Mouse (Mus musculus) layer of hippocampus, postnatal 25 days (tissue): Measurements from ENCODE around the gene Pa2g4. TPM values are rescaled to one million over a fixed set of nuclear protein-coding genes. Genes with fewer than 3 reads are reported as not detected.

Experiments used
- DNase-seq, 2 experiments: peaks; one replicate each; pipeline ENCODE4 v3.0.0; 2022; ENCODE audit warnings: mixed read lengths in 2 of 2, low spot score in 1 of 2; ENCODE audit errors: extremely low spot score in 1 of 2
- total RNA-seq, 2 experiments: library from RNA; stranded (reverse); gene quantifications; 2 replicates each; pipeline ENCODE4 v1.2.3; 2021

Pa2g4 gene
- total RNA-seq, 2 experiments from 2014 or later, result 62.9 to 65.3 TPM

GRCm38 (mm10) chr10:128543100-128543499 lies 22.7 kb downstream of the Pa2g4 start:
- no peak for DNase-seq

DNA sequence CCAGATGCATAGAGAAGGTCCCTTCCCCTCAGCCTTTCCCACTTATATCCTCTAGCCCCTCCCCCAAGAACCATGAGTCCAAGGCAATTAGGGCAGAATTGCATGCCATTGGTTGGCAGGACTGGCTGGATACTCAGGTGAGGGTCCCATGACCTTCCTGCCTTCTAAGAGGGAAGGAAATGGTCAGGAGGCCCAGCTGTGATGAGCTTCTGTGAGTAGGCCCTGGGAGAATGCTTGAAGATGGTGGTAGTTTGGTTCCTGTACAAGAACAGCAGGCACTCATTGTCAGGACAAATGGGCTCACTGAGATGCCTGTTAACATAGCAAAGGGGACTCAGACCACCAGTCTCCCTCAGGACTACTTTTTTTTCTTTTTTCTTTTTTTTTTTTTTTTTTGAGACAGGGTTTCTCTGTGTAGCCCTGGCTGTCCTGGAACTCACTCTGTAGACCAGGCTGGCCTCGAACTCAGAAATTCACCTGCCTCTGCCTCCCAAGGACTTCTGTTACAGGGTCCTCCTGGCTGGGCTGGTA lies 27.4 kb downstream of the Pa2g4 start:
- no peak for DNase-seq

DNA sequence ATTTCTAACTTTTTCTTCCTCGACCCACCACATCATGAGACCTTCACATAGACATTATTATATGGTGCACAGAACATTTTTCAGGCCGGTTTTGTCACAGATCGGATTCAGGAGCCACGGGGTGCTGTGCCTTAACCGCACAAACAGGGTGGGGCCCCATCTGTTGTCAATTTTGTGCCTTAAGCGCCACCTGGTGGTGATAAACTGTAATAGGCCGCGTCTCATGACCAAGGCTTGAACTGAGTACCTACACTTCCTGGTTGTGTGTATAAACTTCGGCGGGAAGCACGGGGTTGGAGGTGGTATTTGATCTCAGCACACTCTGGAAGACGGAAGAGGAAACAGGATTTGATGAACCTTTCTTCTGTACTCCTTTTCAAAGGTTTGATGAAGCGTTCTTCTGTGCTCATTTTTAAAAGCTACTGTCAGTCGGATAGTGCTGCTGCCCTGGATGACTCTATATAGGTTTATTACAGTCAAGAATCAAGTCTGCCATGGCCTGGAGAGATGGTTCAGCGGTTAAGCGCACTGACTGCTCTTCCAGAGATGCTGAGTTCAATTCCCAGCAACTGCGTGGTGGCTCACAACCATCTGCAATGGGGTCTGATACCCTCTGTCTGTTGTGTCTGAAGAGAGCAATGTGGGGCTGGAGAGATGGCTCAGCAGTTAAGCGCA lies 29.4 kb downstream of the Pa2g4 start:
- peak; percentile 69 to 83 for DNase-seq

GRCm38 (mm10) chr10:128535624-128536265 lies 30.0 kb downstream of the Pa2g4 start:
- DNase-seq, result no peak

GRCm38 (mm10) chr10:128535206-128535605 lies 30.6 kb downstream of the Pa2g4 start:
- DNase-seq, result no peak

DNA sequence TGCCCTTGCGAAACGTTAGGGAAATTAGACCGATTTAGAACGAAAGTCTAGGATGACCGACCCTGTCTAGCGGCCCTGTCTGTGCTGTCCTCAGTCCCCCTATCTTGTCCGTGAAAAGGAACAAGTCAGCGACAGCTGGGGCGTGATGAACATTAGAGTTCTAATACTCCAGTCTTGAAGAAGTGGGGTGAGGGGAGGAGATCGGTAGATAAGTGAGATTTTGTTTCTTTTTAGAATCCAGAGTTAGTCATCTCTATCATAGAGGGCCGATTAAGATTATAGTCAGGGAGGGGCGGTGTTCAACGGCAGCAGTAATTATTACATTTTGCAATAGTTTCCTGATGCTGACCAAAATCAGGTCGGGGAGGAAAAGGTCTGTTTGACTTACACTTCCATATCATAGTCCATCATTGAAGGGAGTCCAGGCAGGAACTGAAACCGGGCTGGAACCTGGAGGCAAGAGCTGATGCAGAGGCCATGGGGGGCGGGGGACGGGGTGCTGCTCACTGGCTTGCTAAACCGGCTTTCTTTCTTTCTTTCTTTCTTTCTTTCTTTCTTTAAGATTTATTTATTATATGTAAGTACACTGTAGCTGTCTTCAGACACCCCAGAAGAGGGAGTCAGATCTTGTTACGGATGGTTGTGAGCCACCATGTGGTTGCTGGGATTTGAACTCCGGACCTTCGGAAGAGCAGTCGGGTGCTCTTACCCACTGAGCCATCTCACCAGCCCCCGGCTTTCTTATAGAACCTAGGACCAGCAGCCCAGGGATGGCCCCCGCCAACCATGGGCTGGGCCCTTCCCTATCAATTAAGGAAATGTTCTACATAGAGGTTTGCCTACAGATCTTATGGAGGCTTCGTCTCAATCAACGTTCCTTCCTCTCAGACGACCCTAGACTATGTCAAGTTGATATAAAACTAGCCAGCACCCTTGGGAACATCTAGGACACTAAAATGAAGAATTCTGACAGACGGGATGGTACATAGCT lies 39.1 kb downstream of the Pa2g4 start:
- no peak for DNase-seq

DNA sequence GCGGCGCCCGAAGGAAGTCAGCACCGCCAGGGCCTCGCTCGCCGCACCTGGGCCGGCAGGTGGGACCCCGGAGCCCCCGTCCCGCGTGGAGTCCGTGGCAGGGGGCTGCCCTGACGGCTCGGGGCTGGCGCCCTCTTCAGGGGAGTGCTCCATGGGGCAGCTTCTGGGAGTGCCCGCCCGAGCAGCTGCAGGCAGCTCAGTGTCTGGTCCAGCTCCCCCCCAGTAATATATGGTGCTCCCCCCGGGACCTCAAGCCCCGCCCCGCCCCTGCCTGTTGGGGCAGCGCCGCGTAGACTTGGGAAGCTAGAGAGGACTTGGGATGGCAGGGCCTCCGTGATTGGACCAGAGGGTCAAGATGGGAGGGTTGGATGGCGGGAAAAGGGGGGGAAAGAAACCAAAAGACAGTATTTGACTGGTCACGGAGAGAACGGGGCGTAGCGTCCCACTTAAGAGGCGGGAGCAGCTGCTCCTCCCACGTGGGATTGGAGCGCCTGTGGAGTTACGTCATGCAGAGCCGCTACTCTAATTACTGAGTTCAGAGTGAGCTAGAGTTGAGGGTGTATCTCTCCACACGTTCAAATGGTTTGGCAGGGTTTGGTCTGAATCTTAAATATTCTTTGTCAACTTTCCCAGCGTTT lies 40.0 kb downstream of the Pa2g4 start, which contains the start of gene Esyt1:
Gene Esyt1, minus strand, starts transcription at position 201 of the 638 bp plus-strand sequence.
- DNase-seq, result peak; percentile 52 to 58

DNA sequence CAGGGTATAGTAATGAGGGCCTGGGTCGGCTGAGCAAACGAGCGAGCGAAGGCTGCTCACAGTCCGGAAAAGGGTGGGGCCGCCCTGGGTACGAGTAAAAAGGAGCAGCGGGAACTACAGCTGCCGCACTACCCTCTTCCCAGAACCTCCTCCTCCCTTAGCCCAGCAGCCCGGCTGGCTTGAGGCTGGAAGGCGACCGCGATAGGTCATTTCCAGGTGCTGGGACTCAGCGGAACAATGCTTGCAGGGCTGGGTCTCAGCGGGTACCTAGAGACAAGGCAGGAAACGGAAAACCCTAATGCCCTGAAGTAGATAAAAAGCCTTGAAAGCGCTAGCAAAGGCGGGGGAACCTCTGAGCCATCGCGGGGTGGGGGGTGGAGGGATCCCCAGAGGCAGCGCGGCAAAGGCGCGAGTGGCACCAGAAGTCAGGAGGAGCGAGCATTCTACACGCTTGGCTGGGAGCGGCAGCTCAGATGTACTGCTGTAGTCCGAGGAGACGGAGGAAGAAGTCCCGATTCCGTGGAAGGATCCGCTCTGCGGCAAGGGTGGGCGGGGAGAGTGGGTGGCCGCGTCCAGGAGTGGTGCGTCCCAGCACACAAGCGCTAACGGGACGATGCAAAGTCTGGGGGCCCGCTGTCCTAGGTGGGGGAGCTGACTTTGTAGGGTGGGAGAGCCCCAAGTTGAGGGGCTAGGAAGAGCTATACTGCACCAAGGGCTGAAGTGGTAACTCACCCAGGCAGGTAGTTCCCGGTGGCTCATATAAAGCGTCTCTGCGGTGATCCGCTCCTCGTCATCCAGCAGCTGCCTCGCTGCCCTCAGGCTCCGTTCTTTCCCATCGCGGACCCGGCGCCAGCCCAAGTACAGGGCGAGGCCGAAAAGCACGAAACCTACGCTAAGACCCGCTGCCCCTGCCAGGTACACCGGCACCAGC lies 40.8 kb downstream of the Pa2g4 start:
- no peak for DNase-seq

GRCm38 (mm10) chr10:128524111-128524731 lies 41.6 kb downstream of the Pa2g4 start:
- no peak for DNase-seq

DNA sequence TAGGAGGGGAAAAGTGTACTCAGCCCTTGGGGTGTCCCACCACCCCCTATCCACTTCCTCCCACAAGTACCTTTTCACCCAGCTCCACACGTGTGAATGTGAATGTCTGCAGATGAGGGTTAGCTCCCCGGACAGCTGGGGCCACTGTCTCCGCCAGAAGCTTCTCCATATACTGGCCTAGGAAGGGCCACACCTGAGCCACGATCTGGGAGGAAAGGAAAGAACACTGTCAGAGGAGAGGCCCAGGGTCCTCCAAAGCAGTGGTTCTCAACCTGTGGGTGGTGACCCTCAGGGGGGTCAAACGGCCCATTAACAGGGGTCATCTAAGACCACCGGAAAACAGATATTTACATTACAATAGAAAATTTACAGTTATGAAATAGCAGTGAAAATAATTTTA lies 43.4 kb downstream of the Pa2g4 start:
- no peak for DNase-seq

DNA sequence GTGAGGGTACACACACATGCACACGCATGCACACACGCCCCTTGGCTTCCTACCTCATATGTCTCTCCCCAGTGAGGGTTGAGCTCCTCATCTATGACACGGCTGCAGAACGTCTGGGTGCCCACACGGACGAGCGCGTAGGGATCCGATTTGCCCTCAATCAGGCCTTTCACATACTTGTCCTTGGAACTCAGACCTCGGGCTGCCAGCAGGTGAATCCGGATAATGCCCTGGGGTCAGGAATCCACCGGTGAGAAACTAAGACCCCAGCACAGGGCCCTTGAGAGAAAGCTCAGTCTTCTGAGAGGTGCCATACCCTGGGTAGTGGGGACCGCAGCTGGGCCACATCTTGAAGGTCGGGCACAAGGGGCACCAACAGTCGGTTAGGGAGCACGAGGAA lies 45.2 kb downstream of the Pa2g4 start:
- DNase-seq, result no peak

GRCm38 (mm10) chr10:128518833-128519232 lies 47.0 kb downstream of the Pa2g4 start:
- DNase-seq, result peak in 1 of 2 experiments; percentile 52

GRCm38 (mm10) chr10:128516677-128517076 lies 49.1 kb downstream of the Pa2g4 start:
- no peak for DNase-seq

GRCm38 (mm10) chr10:128516029-128516428 lies 49.8 kb downstream of the Pa2g4 start:
- DNase-seq, result no peak

DNA sequence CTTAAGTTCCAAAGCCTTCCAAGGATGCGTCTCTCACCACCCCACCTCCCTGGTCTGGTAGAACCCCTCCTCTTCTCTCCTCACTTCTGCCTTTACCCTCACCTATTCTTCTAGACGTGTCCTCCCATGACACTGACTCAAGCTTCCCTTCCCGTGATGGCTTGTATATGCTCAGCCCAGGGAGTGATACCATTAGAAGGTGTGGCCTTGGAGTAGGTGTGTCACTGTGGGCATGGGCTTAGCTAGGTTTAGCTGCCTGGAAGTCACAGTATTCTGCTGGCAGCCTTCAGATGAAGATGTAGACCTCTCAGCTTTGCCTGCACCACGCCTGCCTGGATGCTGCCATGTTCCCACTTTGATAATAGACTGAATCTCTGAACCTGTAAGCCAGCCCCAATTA lies 50.7 kb downstream of the Pa2g4 start:
- DNase-seq, result no peak

DNA sequence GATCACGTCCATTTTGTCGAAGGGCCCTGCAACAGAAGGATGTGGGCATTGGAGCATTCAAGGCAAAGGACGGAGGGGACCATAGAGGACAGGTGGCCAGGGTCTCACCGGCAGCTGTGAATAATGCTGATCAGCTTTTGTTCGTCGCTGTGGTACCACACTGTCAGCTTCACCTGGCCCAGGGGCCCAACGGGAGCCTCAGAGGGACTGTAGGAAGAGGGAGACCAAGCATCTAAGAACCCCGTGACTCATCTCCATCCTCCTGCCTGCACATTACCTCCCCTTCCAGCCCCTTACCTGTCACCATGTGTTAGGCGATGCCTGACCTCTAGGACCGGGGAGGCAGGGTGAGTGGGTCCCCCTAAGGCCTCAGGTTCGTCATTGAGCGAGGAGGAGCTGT lies 54.0 kb downstream of the Pa2g4 start:
- DNase-seq, result no peak

DNA sequence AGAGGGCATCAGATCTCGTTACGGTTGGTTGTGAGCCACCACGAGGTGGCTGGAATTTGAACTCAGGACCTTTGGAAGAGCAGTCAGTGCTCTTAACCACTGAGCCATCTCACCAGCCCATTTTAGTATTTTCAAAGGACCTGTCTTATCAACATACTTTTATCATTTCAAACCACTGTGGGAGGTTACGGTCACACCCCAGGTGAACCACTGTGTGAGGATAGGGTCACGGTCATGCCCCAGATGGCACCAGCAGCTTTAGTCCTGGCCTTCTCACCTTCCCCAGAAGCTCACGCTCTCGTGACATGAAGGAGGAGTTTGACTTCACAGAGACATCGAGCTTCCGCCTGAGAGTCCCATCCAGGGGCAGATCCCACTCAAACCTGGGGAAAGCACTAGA lies 54.6 kb downstream of the Pa2g4 start:
- DNase-seq, result no peak

GRCm38 (mm10) chr10:128510301-128510700 lies 55.5 kb downstream of the Pa2g4 start:
- no peak for DNase-seq

DNA sequence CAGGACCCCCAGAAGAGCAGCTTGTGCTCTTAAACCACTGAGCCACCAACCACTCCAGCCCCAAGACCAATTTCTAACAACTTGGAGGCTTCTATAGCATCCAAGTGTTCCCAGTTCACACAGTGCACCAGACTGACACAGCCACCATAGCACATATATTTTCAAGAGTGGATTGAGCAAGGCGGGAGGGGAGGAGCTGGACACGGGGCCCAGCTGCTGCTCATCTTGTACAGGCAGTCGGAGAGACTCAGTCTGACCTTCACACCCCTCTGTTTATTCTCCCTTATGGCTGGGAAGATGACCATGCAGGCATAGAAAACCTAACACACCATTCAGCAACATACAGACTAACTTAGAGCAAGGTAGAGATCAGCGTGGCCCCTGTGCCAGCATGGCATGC lies 56.0 kb downstream of the Pa2g4 start:
- no peak for DNase-seq
